Mouse (Mus musculus) hindbrain, embryonic 15.5 days (tissue): ENCODE data around the gene Slc17a8. TPM values are rescaled to one million over a fixed set of nuclear protein-coding genes. Genes with fewer than 3 reads are reported as not detected.

Experiments
- ATAC-seq: fragments of 200-750 bp; cut with Nextera tagmentation; 2 replicates; pipeline ENCODE4 v1.8.0; 2017; ENCODE audit warnings: low read depth, moderate number of reproducible peaks, moderate TSS enrichment; ENCODE audit not compliant: low FRiP score
- H3K27ac ChIP-seq: fragments of 300-500 bp; sonication (generic); replicated peaks from 2 replicates; pipeline ENCODE4 v1.5.1; 2015; ENCODE audit warnings: mild to moderate bottlenecking, inconsistent platforms
- H3K27me3 ChIP-seq: fragments of 300-500 bp; sonication (generic); 2 replicates; pipeline ENCODE4 v1.6.1; 2015; ENCODE audit warnings: control low read depth, inconsistent platforms
- H3K36me3 ChIP-seq: fragments of 300-500 bp; sonication (generic); 2 replicates; pipeline ENCODE4 v1.6.1; 2015; ENCODE audit warnings: control low read depth, inconsistent platforms
- H3K4me1 ChIP-seq: fragments of 300-500 bp; sonication (generic); replicated peaks from 2 replicates; pipeline ENCODE4 v1.6.1; 2015; ENCODE audit warnings: control low read depth, inconsistent platforms
- H3K4me2 ChIP-seq: fragments of 300-500 bp; sonication (generic); 2 replicates; pipeline ENCODE4 v1.6.1; 2015; ENCODE audit warnings: moderate library complexity, mild to moderate bottlenecking, inconsistent platforms
- H3K4me3 ChIP-seq: fragments of 300-500 bp; sonication (generic); 2 replicates; pipeline ENCODE4 v1.5.1; 2015; ENCODE audit warnings: mild to moderate bottlenecking, inconsistent platforms
- H3K9ac ChIP-seq: fragments of 300-500 bp; sonication (generic); 2 replicates; pipeline ENCODE4 v1.6.1; 2015; ENCODE audit warnings: inconsistent platforms
- H3K9me3 ChIP-seq: fragments of 300-500 bp; sonication (generic); 2 replicates; pipeline ENCODE4 v1.6.1; 2016; ENCODE audit warnings: control low read depth, inconsistent platforms
- WGBS: fragments of 180-500 bp; shearing (Covaris S2); methylation state at CpG from one replicate; pipeline ENCODE4 v1.1.7; 2015; 5-methylcytosine and 5-hydroxymethylcytosine counted together
- polyA plus RNA-seq: library from polyadenylated mRNA; unstranded; fragments of >200 nt; fragmentation: Nextera tagmentation; extraction: Ambion mirVana; gene quantifications from 2 replicates; pipeline ENCODE4 v1.2.1, GENCODE M21; 2015

Slc17a8 gene
- polyA plus RNA-seq, 1 experiment from 2014 or later = 2.3 TPM

- 78% methylated on average over 4 of the region's 4 CpGs for WGBS
- no peak overlapping the region for H3K4me2 ChIP-seq
- H3K27me3 ChIP-seq = no peaks in the 10 kb centered on the region
These were observed 69.4 kb downstream of the Slc17a8 start for GRCm38 (mm10) chr10:89551657-89552056.

GRCm38 (mm10) chr10:89548028-89548427, 73.0 kb downstream of the Slc17a8 start:
- Histone ChIP-seq H3K9me3 (no peaks in the 10 kb centered on the region), H3K27ac (peak overlapping the region; percentile 61), H3K4me3 (no peak overlapping the region), H3K36me3 (no peaks in the 10 kb centered on the region), H3K9ac (no peak overlapping the region), H3K4me2 (no peak overlapping the region), H3K27me3 (no peaks in the 10 kb centered on the region), H3K4me1 (no peaks in the 10 kb centered on the region; the same call in 1 of the 2 replicates)
- 35% methylated on average over 6 of the region's 6 CpGs for WGBS
- peak; percentile 83 for ATAC-seq

More at GRCm38 (mm10) chr10:89551657-89552056, 69.4 kb downstream of the Slc17a8 start:
- no peak for ATAC-seq
- Histone ChIP-seq H3K36me3 (no peaks in the 10 kb centered on the region), H3K9ac (no peak overlapping the region), H3K9me3 (no peaks in the 10 kb centered on the region), H3K4me3 (no peak overlapping the region), H3K27ac (no peak overlapping the region), H3K4me1 (no peaks in the 10 kb centered on the region; the same call in 1 of the 2 replicates)

GRCm38 (mm10) chr10:89546989-89547388, 74.1 kb downstream of the Slc17a8 start:
- Histone ChIP-seq H3K4me3 (no peak overlapping the region), H3K9ac (no peak overlapping the region), H3K4me1 (no peaks in the 10 kb centered on the region; the same call in 1 of the 2 replicates), H3K27me3 (no peaks in the 10 kb centered on the region), H3K9me3 (no peaks in the 10 kb centered on the region), H3K36me3 (no peaks in the 10 kb centered on the region), H3K27ac (0 out of 2 replicates have a peak overlapping the region, but pooled peaks have one; percentile 61), H3K4me2 (no peak overlapping the region)
- no peak for ATAC-seq
- 81% methylated on average over 2 of the region's 2 CpGs for WGBS

- no peaks in the 10 kb centered on the region for H3K27me3 ChIP-seq
- no peak for ATAC-seq
- H3K4me2 ChIP-seq = no peak overlapping the region
- H3K27ac ChIP-seq = no peak overlapping the region
- no peaks in the 10 kb centered on the region for H3K9me3 ChIP-seq
- no peak overlapping the region for H3K9ac ChIP-seq
- 79% methylated on average over 6 of the region's 6 CpGs for WGBS
- no peak overlapping the region for H3K4me3 ChIP-seq
- H3K4me1 ChIP-seq = no peaks in the 10 kb centered on the region; the same call in 1 of the 2 replicates
- no peaks in the 10 kb centered on the region for H3K36me3 ChIP-seq
These were observed 77.2 kb downstream of the Slc17a8 start for GRCm38 (mm10) chr10:89543867-89544266.

GRCm38 (mm10) chr10:89542321-89542720, 78.7 kb downstream of the Slc17a8 start:
- no peak overlapping the region for H3K4me3 ChIP-seq
- WGBS = 86% methylated on average over 3 of the region's 3 CpGs
- no peak overlapping the region for H3K9ac ChIP-seq
- H3K9me3 ChIP-seq = no peaks in the 10 kb centered on the region
- H3K4me1 ChIP-seq = no peaks in the 10 kb centered on the region
- H3K27me3 ChIP-seq = no peaks in the 10 kb centered on the region
- H3K27ac ChIP-seq = no peak overlapping the region
- H3K4me2 ChIP-seq = no peak overlapping the region
- ATAC-seq = no peak
- no peaks in the 10 kb centered on the region for H3K36me3 ChIP-seq

- H3K4me3 ChIP-seq = no peak within 1 kb of the TSS
- peaks cover 15% of the 10 kb centered on the region; the same call in 1 of the 2 replicates for H3K4me1 ChIP-seq
- H3K9ac ChIP-seq = no peak within 1 kb of the TSS
- no peaks in the 10 kb centered on the region for H3K9me3 ChIP-seq
- no peak for ATAC-seq
- H3K36me3 ChIP-seq = no peaks in the 10 kb centered on the region
- no peak within 1 kb of the TSS for H3K27ac ChIP-seq
- H3K4me2 ChIP-seq = no peak within 1 kb of the TSS
- no peaks in the 10 kb centered on the region for H3K27me3 ChIP-seq
- 72% methylated on average over 17 of the region's 17 CpGs for WGBS
These were observed 87.9 kb downstream of the Slc17a8 start, which contains the start of gene Nr1h4 for GRCm38 (mm10) chr10:89532929-89533727. Gene Nr1h4 (minus strand): TSS chr10:89533585.

- WGBS = 68% methylated on average over 5 of the region's 5 CpGs
- Histone ChIP-seq H3K27ac (no peak overlapping the region), H3K4me3 (no peak overlapping the region), H3K9ac (no peak overlapping the region), H3K4me1 (peaks cover 15% of the 10 kb centered on the region; the same call in 1 of the 2 replicates), H3K27me3 (no peaks in the 10 kb centered on the region), H3K9me3 (no peaks in the 10 kb centered on the region), H3K4me2 (no peak overlapping the region), H3K36me3 (no peaks in the 10 kb centered on the region)
- ATAC-seq = no peak
These were observed 88.6 kb downstream of the Slc17a8 start for GRCm38 (mm10) chr10:89532451-89532850.

GRCm38 (mm10) chr10:89531976-89532375, 89.1 kb downstream of the Slc17a8 start:
- Histone ChIP-seq H3K27me3 (no peaks in the 10 kb centered on the region), H3K4me1 (peaks cover 15% of the 10 kb centered on the region; the same call in 1 of the 2 replicates), H3K9ac (no peak overlapping the region), H3K36me3 (no peaks in the 10 kb centered on the region), H3K9me3 (no peaks in the 10 kb centered on the region), H3K27ac (no peak overlapping the region), H3K4me3 (no peak overlapping the region), H3K4me2 (no peak overlapping the region)
- ATAC-seq = no peak; the same call in 1 of the 2 replicates
- WGBS = 74% methylated on average over 2 of the region's 2 CpGs

- no peak overlapping the region for H3K4me3 ChIP-seq
- H3K4me2 ChIP-seq = no peak overlapping the region
- ATAC-seq = peak; percentile 48; the same call in 1 of the 2 replicates
- no peaks in the 10 kb centered on the region for H3K9me3 ChIP-seq
- H3K27me3 ChIP-seq = no peaks in the 10 kb centered on the region
- WGBS = 37% methylated on average over 5 of the region's 5 CpGs
- H3K36me3 ChIP-seq = no peaks in the 10 kb centered on the region
- H3K9ac ChIP-seq = no peak overlapping the region
- H3K4me1 ChIP-seq = peaks cover 15% of the 10 kb centered on the region; the same call in 1 of the 2 replicates
- H3K27ac ChIP-seq = no peak overlapping the region
These were observed 89.8 kb downstream of the Slc17a8 start for GRCm38 (mm10) chr10:89531194-89531634.

GRCm38 (mm10) chr10:89527054-89527453, 94.0 kb downstream of the Slc17a8 start:
- ATAC-seq = no peak

GRCm38 (mm10) chr10:89525823-89526222, 95.2 kb downstream of the Slc17a8 start:
- Histone ChIP-seq H3K36me3 (no peaks in the 10 kb centered on the region), H3K4me1 (0 out of 2 replicates have a peak, but pooled peaks cover 2% of the 10 kb centered on the region), H3K9me3 (no peaks in the 10 kb centered on the region), H3K27ac (no peak overlapping the region), H3K27me3 (no peaks in the 10 kb centered on the region), H3K4me3 (no peak overlapping the region), H3K4me2 (no peak overlapping the region), H3K9ac (no peak overlapping the region)
- no peak for ATAC-seq
- 66% methylated on average over 2 of the region's 2 CpGs for WGBS

More at GRCm38 (mm10) chr10:89527054-89527453, 94.0 kb downstream of the Slc17a8 start:
- Histone ChIP-seq H3K9me3 (no peaks in the 10 kb centered on the region), H3K27me3 (no peaks in the 10 kb centered on the region), H3K4me1 (peaks cover 8% of the 10 kb centered on the region; the same call in 1 of the 2 replicates), H3K9ac (no peak overlapping the region), H3K27ac (no peak overlapping the region), H3K36me3 (no peaks in the 10 kb centered on the region), H3K4me3 (no peak overlapping the region), H3K4me2 (no peak overlapping the region)
- 88% methylated on average over 5 of the region's 5 CpGs for WGBS
